Mouse (Mus musculus) lung, postnatal 14 days (tissue): Measurements from ENCODE around the gene Mef2a.

Source experiments
- DNase-seq: peaks from one replicate; pipeline ENCODE4 v3.0.0; 2021

The Mef2a gene

GRCm38 (mm10) chr7:67243121-67243893 lies 129.4 kb downstream of the Mef2a start:
- DNase-seq, result no peak

- peak; percentile 25 for DNase-seq
Measured at GRCm38 (mm10) chr7:67241969-67242368, 130.7 kb downstream of the Mef2a start.

- no peak for DNase-seq
Measured at GRCm38 (mm10) chr7:67237752-67238151, 134.9 kb downstream of the Mef2a start.

GRCm38 (mm10) chr7:67236351-67236750 lies 136.3 kb downstream of the Mef2a start:
- no peak for DNase-seq

GRCm38 (mm10) chr7:67234797-67235196 lies 137.9 kb downstream of the Mef2a start:
- DNase-seq, result no peak

GRCm38 (mm10) chr7:67232504-67232903 lies 140.2 kb downstream of the Mef2a start:
- DNase-seq, result no peak

- no peak for DNase-seq
Measured at GRCm38 (mm10) chr7:67230640-67231140, 142.0 kb downstream of the Mef2a start.

GRCm38 (mm10) chr7:67230221-67230620 lies 142.4 kb downstream of the Mef2a start:
- no peak for DNase-seq

- no peak for DNase-seq
Measured at GRCm38 (mm10) chr7:67229701-67230100, 143.0 kb downstream of the Mef2a start.

GRCm38 (mm10) chr7:67228891-67229602 lies 143.6 kb downstream of the Mef2a start:
- DNase-seq, result peak; percentile 61

GRCm38 (mm10) chr7:67228390-67228789 lies 144.3 kb downstream of the Mef2a start:
- DNase-seq, result no peak

- no peak for DNase-seq
Measured at GRCm38 (mm10) chr7:67227538-67227937, 145.1 kb downstream of the Mef2a start.

- DNase-seq, result no peak
Measured at GRCm38 (mm10) chr7:67225943-67226625, 146.6 kb downstream of the Mef2a start.

- DNase-seq, result peak; percentile 97
Measured at GRCm38 (mm10) chr7:67222220-67222862, 150.3 kb downstream of the Mef2a start, which contains the start of gene Lysmd4. Gene Lysmd4 (plus strand): TSS chr7:67222544.

- DNase-seq, result peak; percentile 86
Measured at GRCm38 (mm10) chr7:67217025-67217424, 155.6 kb downstream of the Mef2a start.

GRCm38 (mm10) chr7:67216351-67216750 lies 156.3 kb downstream of the Mef2a start:
- no peak for DNase-seq

- DNase-seq, result no peak
Measured at GRCm38 (mm10) chr7:67213589-67213988, 159.1 kb downstream of the Mef2a start.

- no peak for DNase-seq
Measured at GRCm38 (mm10) chr7:67211971-67212370, 160.7 kb downstream of the Mef2a start.

GRCm38 (mm10) chr7:67211341-67211740 lies 161.3 kb downstream of the Mef2a start:
- no peak for DNase-seq

- no peak for DNase-seq
Measured at GRCm38 (mm10) chr7:67210004-67210833, 162.4 kb downstream of the Mef2a start.

GRCm38 (mm10) chr7:67208317-67208716 lies 164.3 kb downstream of the Mef2a start:
- DNase-seq, result no peak

GRCm38 (mm10) chr7:67207701-67208100 lies 165.0 kb downstream of the Mef2a start:
- no peak for DNase-seq
